Mouse (Mus musculus) Patski (cell line): ENCODE data around the gene Vgll4. TPM values are rescaled to one million over a fixed set of nuclear protein-coding genes. Genes with fewer than 3 reads are reported as not detected.

Experiments used
- ATAC-seq: fragments of 100-300 bp; one replicate; pipeline ENCODE4 v1.8.0; 2021
- CTCF ChIA-PET: fragments of 350-600 bp; sonication (Branson Sonifier 250); formaldehyde crosslinking; loops from one replicate; lab custom pipeline; 2022; ENCODE audit warnings: inconsistent platforms; lab: Charles Lee
- POLR2A ChIA-PET: fragments of 350-600 bp; sonication (Branson Sonifier 250); formaldehyde crosslinking; loops from one replicate; lab custom pipeline; 2022; ENCODE audit warnings: antibody characterized with exemption, inconsistent platforms; lab: Charles Lee
- DNase-seq: peaks from one replicate; pipeline ENCODE4 v3.0.0-alpha.2; 2011; ENCODE audit warnings: low read depth, low spot score
- H3K27me3 ChIP-seq: fragments of 371-371 bp; one replicate; pipeline ENCODE4 v1.5.1; 2021
- CTCF ChIP-seq: fragments of 100-300 bp; IDR thresholded peaks from one replicate; pipeline ENCODE4 v1.5.1; 2021
- in situ Hi-C: fragments of 300-500 bp; cut with MboI; formaldehyde crosslinking; loops from 3 replicates; pipeline ENCODE4 v1.11.1; 2018; ENCODE audit warnings: low pct_unique_long_range_greater_than_20kb, mixed read lengths
- polyA plus RNA-seq: library from polyadenylated mRNA; unstranded; gene quantifications from one replicate; pipeline ENCODE4 v1.2.3, GENCODE M21; 2021

Gene Vgll4
- polyA plus RNA-seq, 1 experiment from 2014 or later: 98.0 TPM

DNA sequence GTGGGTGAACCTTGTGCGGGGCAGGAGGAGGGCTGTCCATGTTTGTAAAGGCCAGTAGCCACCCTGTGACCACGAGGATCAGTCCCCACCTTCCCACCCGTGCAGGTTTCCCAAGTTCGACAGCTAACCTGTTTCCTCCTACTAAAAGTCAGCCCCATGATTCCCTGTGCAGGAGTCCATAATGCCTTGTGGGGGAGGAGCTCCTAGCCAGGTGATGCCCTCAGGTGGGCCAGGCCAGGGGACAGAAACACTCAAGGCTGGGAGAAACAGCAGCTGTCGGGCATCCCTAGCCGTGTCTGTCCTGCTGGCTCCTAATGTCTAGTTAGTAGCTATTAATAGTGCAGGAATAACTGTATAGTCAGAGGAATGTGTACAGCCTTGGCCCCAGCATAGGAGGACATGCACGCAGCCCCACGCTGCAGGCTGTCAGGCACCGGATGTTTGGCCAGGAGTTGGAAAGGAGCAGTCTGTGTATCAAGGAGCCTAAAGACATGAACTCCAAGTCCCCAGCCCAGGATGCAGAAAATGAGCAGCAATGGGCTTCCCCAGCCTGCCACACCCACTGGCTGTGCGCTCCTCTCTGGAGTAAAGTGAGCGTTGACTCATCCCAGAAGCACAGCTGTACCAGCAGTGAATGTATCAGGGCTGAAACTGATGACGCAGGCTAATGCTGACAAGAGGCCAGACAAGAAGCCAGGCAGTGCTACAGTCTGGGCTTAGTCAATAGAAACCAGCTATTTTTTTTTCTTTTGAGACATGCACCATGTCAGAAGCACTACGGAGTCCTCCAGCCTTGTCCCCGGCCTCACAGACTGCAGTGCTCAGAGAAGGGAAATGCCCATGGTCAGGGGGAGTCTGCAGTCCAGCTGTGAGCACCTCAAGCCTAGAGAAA, 108.9 kb downstream of the Vgll4 start:
- DNase-seq (no peak), ATAC-seq (no peak)
- in situ Hi-C loops: no loop called here
- H3K27me3 ChIP-seq: no peaks in the 10 kb centered on the region
- POLR2A ChIA-PET: no interaction called here
- CTCF ChIA-PET: interaction anchor here (0.9 kb wide), 1 partner anchor 10 kb away, joined by 3 read pairs; no protein-coding TSS in a partner anchor
- TF ChIP-seq CTCF: no peak

DNA sequence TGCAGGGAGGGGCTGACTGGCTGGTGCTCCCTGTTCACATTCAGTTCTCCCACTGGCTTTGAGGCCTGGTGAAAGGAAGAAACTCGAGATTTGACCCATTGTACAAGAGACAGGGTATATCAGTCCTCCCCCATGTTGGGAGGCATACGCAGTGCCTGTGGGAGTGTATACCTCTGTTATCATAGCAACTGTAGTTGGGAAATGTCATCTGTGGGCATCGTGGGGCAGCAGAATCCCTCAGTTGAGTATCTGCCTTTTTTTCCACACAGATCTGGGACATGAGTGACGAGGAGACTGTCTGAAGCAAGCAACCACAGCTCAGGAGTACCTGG, 111.1 kb downstream of the Vgll4 start:
- ATAC-seq (no peak), DNase-seq (no peak)
- POLR2A ChIA-PET: no interaction called here
- in situ Hi-C loops: no loop called here
- TF ChIP-seq CTCF: no peak
- no peaks in the 10 kb centered on the region for H3K27me3 ChIP-seq
- CTCF ChIA-PET: no interaction called here

- in situ Hi-C loops: no loop called here
- CTCF ChIA-PET: interaction anchor here (1.1 kb wide), 1 partner anchor 25 kb away, joined by 3 read pairs; no protein-coding TSS in a partner anchor
- TF ChIP-seq CTCF: no peak
- H3K27me3 ChIP-seq: no peaks in the 10 kb centered on the region
- no peak for DNase-seq
- no peak for ATAC-seq
- POLR2A ChIA-PET: interaction anchor here (0.6 kb wide), 1 partner anchor 19 kb away, joined by 5 read pairs; no protein-coding TSS in a partner anchor
Observed at GRCm38 (mm10) chr6:114857996-114858721, 111.6 kb downstream of the Vgll4 start.

DNA sequence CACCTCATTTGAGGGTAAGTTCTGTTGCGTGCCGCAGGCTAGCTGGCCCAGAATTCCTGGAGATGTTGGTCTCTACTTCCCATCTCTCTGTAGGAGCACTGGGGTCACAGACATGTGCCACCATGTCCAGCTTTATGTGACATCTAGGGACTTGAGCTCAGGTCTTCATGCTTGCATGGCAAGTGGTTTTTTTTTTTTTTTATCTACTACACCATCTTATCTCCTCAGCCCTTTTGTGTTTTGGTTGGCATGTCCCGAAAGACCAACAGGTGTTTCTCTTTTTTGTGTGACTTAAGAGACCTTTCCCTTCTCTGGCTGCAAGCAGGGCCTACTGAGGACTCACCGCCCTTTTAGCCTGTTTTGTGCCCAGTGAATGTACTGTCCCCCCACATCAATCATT, 113.3 kb downstream of the Vgll4 start:
- no peaks in the 10 kb centered on the region for H3K27me3 ChIP-seq
- no peak for TF ChIP-seq CTCF
- no peak for ATAC-seq
- in situ Hi-C loops: no loop called here
- ChIA-PET CTCF (interaction anchor here (1.1 kb wide), 1 partner anchor 118 kb away, joined by 3 read pairs; no protein-coding TSS in a partner anchor), POLR2A (no interaction called here)
- no peak for DNase-seq

- TF ChIP-seq CTCF: no peak
- ChIA-PET CTCF (interaction anchor here (0.6 to 1.1 kb wide), 2 partner anchors 35 to 119 kb away, joined by 3 read pairs; no protein-coding TSS in a partner anchor), POLR2A (no interaction called here)
- DNase-seq (no peak), ATAC-seq (no peak)
- H3K27me3 ChIP-seq: no peaks in the 10 kb centered on the region
- in situ Hi-C loops: no loop called here
Observed at GRCm38 (mm10) chr6:114855644-114856043, 114.2 kb downstream of the Vgll4 start.

- ATAC-seq (no peak), DNase-seq (no peak)
- ChIA-PET CTCF (no interaction called here), POLR2A (no interaction called here)
- no peak for TF ChIP-seq CTCF
- in situ Hi-C loops: no loop called here
- no peaks in the 10 kb centered on the region for H3K27me3 ChIP-seq
Observed at GRCm38 (mm10) chr6:114854368-114854767, 115.4 kb downstream of the Vgll4 start.

GRCm38 (mm10) chr6:114852739-114853138, 117.1 kb downstream of the Vgll4 start:
- TF ChIP-seq CTCF: no peak
- CTCF ChIA-PET: no interaction called here
- DNase-seq: no peak
- in situ Hi-C loops: no loop called here
- no peak for ATAC-seq
- H3K27me3 ChIP-seq: no peaks in the 10 kb centered on the region
- POLR2A ChIA-PET: interaction anchor here (1.0 kb wide), 1 partner anchor 22 kb away, joined by 3 read pairs; no protein-coding TSS in a partner anchor

- no peak for DNase-seq
- ChIA-PET CTCF (interaction anchor here (1.0 to 1.3 kb wide), 4 partner anchors 8 to 30 kb away, joined by 3 read pairs; no protein-coding TSS in a partner anchor), POLR2A (no interaction called here)
- H3K27me3 ChIP-seq: no peaks in the 10 kb centered on the region
- no peak for TF ChIP-seq CTCF
- in situ Hi-C loops: no loop called here
- no peak for ATAC-seq
Observed at GRCm38 (mm10) chr6:114851688-114852087, 118.1 kb downstream of the Vgll4 start.

DNA sequence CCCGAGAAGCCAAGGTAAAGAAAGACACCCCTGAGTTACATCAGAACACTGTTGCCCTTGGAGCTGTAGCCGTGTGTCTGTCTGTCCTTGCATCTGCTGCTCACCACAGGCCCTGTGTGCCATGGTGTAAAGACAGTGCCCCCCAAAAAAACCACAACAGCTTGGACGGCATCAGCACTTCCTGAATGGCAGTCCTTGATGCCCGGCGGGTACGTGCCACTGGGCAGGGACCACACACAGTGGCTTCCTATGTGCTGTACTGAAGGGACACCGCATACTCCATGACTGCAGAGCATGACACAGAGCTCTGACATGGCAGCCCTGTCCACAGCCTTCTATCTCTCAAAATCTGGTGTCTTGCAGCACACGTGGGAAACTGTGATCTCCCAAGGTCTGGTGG, 120.0 kb downstream of the Vgll4 start:
- no peak for ATAC-seq
- no peak for DNase-seq
- H3K27me3 ChIP-seq: no peaks in the 10 kb centered on the region
- CTCF ChIA-PET: interaction anchor here (1.1 kb wide), 1 partner anchor 125 kb away, joined by 3 read pairs; no protein-coding TSS in a partner anchor
- in situ Hi-C loops: no loop called here
- POLR2A ChIA-PET: no interaction called here
- no peak for TF ChIP-seq CTCF

GRCm38 (mm10) chr6:114848761-114849160, 121.0 kb downstream of the Vgll4 start:
- ATAC-seq (no peak), DNase-seq (no peak)
- ChIA-PET CTCF (interaction anchor here (1.1 kb wide), 1 partner anchor 124 kb away, joined by 3 read pairs; no protein-coding TSS in a partner anchor), POLR2A (no interaction called here)
- TF ChIP-seq CTCF: no peak
- no peaks in the 10 kb centered on the region for H3K27me3 ChIP-seq
- in situ Hi-C loops: no loop called here
